In genomic region chr13:34192414-34193191, GRCm38 (mm10) we compare ENCODE assay signal across 8 mouse cellular contexts. TPM values are rescaled to one million over a fixed set of nuclear protein-coding genes. Genes with fewer than 3 reads are reported as not detected.
DNase-seq lines count a peak whose midpoint lies in the region; ATAC-seq and TF ChIP-seq lines count a peak whose summit lies in the region.

No protein-coding gene starts in this region.

- no peak for TF ChIP-seq POLR2A in liver, adult 2 months (IDR thresholded peaks at IDR 0.05; ENCODE audit: extremely low read depth, insufficient read depth, low read length)

- no peaks in the 10 kb centered on the region for H3K79me2 ChIP-seq in liver, adult 2 months (ENCODE audit: control insufficient read depth, insufficient read depth, low read length)

- peaks cover 58% of the 10 kb centered on the region for H3K36me3 ChIP-seq in liver, adult 2 months (ENCODE audit: control insufficient read depth, insufficient read depth, low read length)
- H3K36me3 ChIP-seq in forebrain, postnatal 0 days (ENCODE audit: insufficient read depth), result peaks cover 54% of the 10 kb centered on the region
- H3K36me3 ChIP-seq in midbrain, embryonic 13.5 days, result peaks cover 68% of the 10 kb centered on the region

- H3K4me1 ChIP-seq in liver, adult 2 months (ENCODE audit: control insufficient read depth, insufficient read depth, low read length), result no peaks in the 10 kb centered on the region
- no peaks in the 10 kb centered on the region for H3K4me1 ChIP-seq in forebrain, postnatal 0 days (ENCODE audit: insufficient read depth)
- peaks cover 18% of the 10 kb centered on the region for H3K4me1 ChIP-seq in midbrain, embryonic 13.5 days (replicated peaks)

- H3K4me2 ChIP-seq in forebrain, postnatal 0 days (ENCODE audit: low read depth), result no peak overlapping the region
- H3K4me2 ChIP-seq in midbrain, embryonic 13.5 days (replicated peaks), result no peak overlapping the region

- no peak overlapping the region for H3K4me3 ChIP-seq in liver, adult 2 months (ENCODE audit: insufficient read depth, low read depth, low read length)
- H3K4me3 ChIP-seq in forebrain, postnatal 0 days (ENCODE audit: low read depth, low read length), result no peak overlapping the region
- H3K4me3 ChIP-seq in midbrain, embryonic 13.5 days (replicated peaks), result no peak overlapping the region

- 77% methylated on average over 8 of the region's 8 CpGs for WGBS in liver, adult 2 months
- WGBS in forebrain, postnatal 0 days, result 57% methylated on average over 8 of the region's 8 CpGs
- 69% methylated on average over 8 of the region's 8 CpGs for WGBS in midbrain, embryonic 13.5 days

- no peak overlapping the region for H3K9ac ChIP-seq in liver, adult 2 months (ENCODE audit: low read depth, low read length)
- H3K9ac ChIP-seq in forebrain, postnatal 0 days, result no peak overlapping the region
- H3K9ac ChIP-seq in midbrain, embryonic 13.5 days (replicated peaks), result no peak overlapping the region

- H3K27me3 ChIP-seq in liver, adult 2 months (ENCODE audit: control insufficient read depth, insufficient read depth, low read length), result no peaks in the 10 kb centered on the region
- H3K27me3 ChIP-seq in forebrain, postnatal 0 days (ENCODE audit: insufficient read depth, low read length), result no peaks in the 10 kb centered on the region
- no peaks in the 10 kb centered on the region for H3K27me3 ChIP-seq in midbrain, embryonic 13.5 days

- ATAC-seq in forebrain, postnatal 0 days, result peak; percentile 84
- peak; percentile 72 for ATAC-seq in midbrain, embryonic 13.5 days

- peak; percentile 27; the same call in 1 of the 2 replicates for TF ChIP-seq CTCF in liver, adult 2 months (IDR thresholded peaks at IDR 0.05; ENCODE audit: low read depth, low read length)
- TF ChIP-seq CTCF in forebrain, postnatal 0 days (IDR thresholded peaks at IDR 0.05; ENCODE audit: low read depth), result peak; percentile 58

- DNase-seq in liver, adult 2 months (ENCODE audit: extremely low read depth, low read depth, low spot score), result no peak
- DNase-seq in liver (no peak), R1 (ENCODE audit: low read depth, low spot score) (peak; percentile 19)
- peak; percentile 51 for DNase-seq in forebrain, postnatal 0 days
- DNase-seq in kidney, adult 18-20 months, result peak; percentile 31
- no peak for DNase-seq in cerebellum, adult 9-10 months
- DNase-seq in frontal cortex, postnatal 25 days (ENCODE audit: low spot score in 2 of 2), result no peak

- no peaks in the 10 kb centered on the region for H3K9me3 ChIP-seq in forebrain, postnatal 0 days (ENCODE audit: low read length)
- H3K9me3 ChIP-seq in midbrain, embryonic 13.5 days, result no peaks in the 10 kb centered on the region

- H3K27ac ChIP-seq in liver, adult 2 months (replicated peaks; ENCODE audit: insufficient read depth, low read depth, low read length), result no peak overlapping the region
- H3K27ac ChIP-seq in forebrain, postnatal 0 days (ENCODE audit: low read depth, low read length), result no peak overlapping the region
- peak overlapping the region; percentile 31; the same call in 1 of the 2 replicates for H3K27ac ChIP-seq in midbrain, embryonic 13.5 days

RNA-seq across cellular contexts. Expression of gene Psmg4, which starts 29.8 kb away (rescaled TPM):
- 44.0 and 44.5 TPM in 2 replicates for total RNA-seq in liver, adult 2 months (2014; rRNA removed)
- polyA plus RNA-seq in liver, adult 2 months (2012; rRNA removed), result 60.9 and 61.9 TPM in 2 replicates
- 56.6 and 108 TPM in 2 replicates for total RNA-seq in forebrain, postnatal 0 days (2014; rRNA removed)
- polyA plus RNA-seq in forebrain, postnatal 0 days (2015; fragmentation: Nextera tagmentation; extraction: Ambion mirVana), result 99.0 and 150 TPM in 2 replicates
- polyA plus RNA-seq in midbrain, embryonic 13.5 days (2015; fragmentation: Nextera tagmentation; extraction: Ambion mirVana), result 92.5 and 94.6 TPM in 2 replicates

Comparison
In these comparisons a context has a peak if more than half of its experiments do, and no peak if none do; other contexts are left out.
1. DNase-seq: peak in R1 (single experiment), forebrain, postnatal 0 days (single experiment) and kidney, adult 18-20 months (single experiment); none in liver, adult 2 months (single experiment), liver (single experiment), cerebellum, adult 9-10 months (single experiment) and frontal cortex, postnatal 25 days (0 of 2).